Mouse (Mus musculus) embryonic facial prominence, embryonic 11.5 days (tissue): ENCODE measurements at regions not wholly inside any gene's neighbourhood (a gene's known extent, or its start where the extent isn't known, plus 50 kb on each side); places are given as distances from the start of the nearest gene placed in this dataset.
A peak's percentile ranks its signal among the peaks of the same experiment; 100 is the strongest.

Source experiments
- ATAC-seq: fragments of 200-750 bp; cut with Nextera tagmentation; replicated peaks from 2 replicates; pipeline ENCODE4 v1.8.0; 2017; ENCODE audit warnings: low read depth; ENCODE audit not compliant: insufficient number of reproducible peaks, low FRiP score, low TSS enrichment
- DNase-seq: peaks from one replicate; pipeline ENCODE4 v3.0.0-alpha.2; 2015; ENCODE audit warnings: low spot score
- H3K27ac ChIP-seq: fragments of 300-500 bp; sonication (generic); replicated peaks from 2 replicates; pipeline ENCODE4 v1.5.1; 2014; ENCODE audit warnings: mild to moderate bottlenecking, low read depth, low read length, control low read depth
- H3K27me3 ChIP-seq: fragments of 300-500 bp; sonication (generic); 2 replicates; pipeline ENCODE4 v1.6.1; 2014; ENCODE audit warnings: mild to moderate bottlenecking, low read length, moderate library complexity, mixed read lengths; ENCODE audit not compliant: control insufficient read depth, insufficient read depth
- H3K36me3 ChIP-seq: fragments of 300-500 bp; sonication (generic); replicated peaks from 2 replicates; pipeline ENCODE4 v1.6.1; 2014; ENCODE audit warnings: low read depth, mild to moderate bottlenecking, low read length, moderate library complexity, mixed read lengths; ENCODE audit not compliant: control insufficient read depth, insufficient read depth
- H3K4me1 ChIP-seq: fragments of 300-500 bp; sonication (generic); 2 replicates; pipeline ENCODE4 v1.6.1; 2014; ENCODE audit warnings: low read length, mixed read lengths; ENCODE audit not compliant: control insufficient read depth, insufficient read depth
- H3K4me2 ChIP-seq: fragments of 300-500 bp; sonication (generic); 2 replicates; pipeline ENCODE4 v1.6.1; 2014; ENCODE audit warnings: low read depth, mild to moderate bottlenecking, control low read depth, low read length, moderate library complexity
- H3K4me3 ChIP-seq: fragments of 300-500 bp; sonication (generic); 2 replicates; pipeline ENCODE4 v1.5.1; 2014; ENCODE audit warnings: low read depth, low read length, control low read depth
- H3K9ac ChIP-seq: fragments of 300-500 bp; sonication (generic); replicated peaks from 2 replicates; pipeline ENCODE4 v1.6.1; 2014; ENCODE audit warnings: mild to moderate bottlenecking, control low read depth, low read length
- H3K9me3 ChIP-seq: fragments of 300-500 bp; sonication (generic); replicated peaks from 2 replicates; pipeline ENCODE4 v1.6.1; 2016; ENCODE audit warnings: mild to moderate bottlenecking, low read length, inconsistent platforms, mixed read lengths; ENCODE audit not compliant: control insufficient read depth
- WGBS: fragments of 180-500 bp; shearing (Covaris S2); extraction: QIAGEN DNeasy Blood & Tissue Kit; methylation state at CpG from one replicate; pipeline ENCODE4 v1.1.7; 2014; 5-methylcytosine and 5-hydroxymethylcytosine counted together

- no peak overlapping the region for H3K9ac ChIP-seq
- H3K4me1 ChIP-seq = no peaks in the 10 kb centered on the region
- no peaks in the 10 kb centered on the region for H3K27me3 ChIP-seq
- no peak overlapping the region for H3K27ac ChIP-seq
- DNase-seq = no peak
- no peak for ATAC-seq
- H3K9me3 ChIP-seq = no peaks in the 10 kb centered on the region
- WGBS = 93% methylated on average over 7 of the region's 7 CpGs
- H3K4me3 ChIP-seq = no peak overlapping the region
- no peak overlapping the region for H3K4me2 ChIP-seq
- no peaks in the 10 kb centered on the region for H3K36me3 ChIP-seq
Observed at GRCm38 (mm10) chr14:99586029-99586428, 287.5 kb downstream of the Klf5 start.

- no peaks in the 10 kb centered on the region for H3K36me3 ChIP-seq
- H3K27ac ChIP-seq = no peak overlapping the region
- no peak overlapping the region for H3K4me3 ChIP-seq
- WGBS = 63% methylated on average over 13 of the region's 13 CpGs
- H3K27me3 ChIP-seq = no peaks in the 10 kb centered on the region
- H3K9me3 ChIP-seq = no peaks in the 10 kb centered on the region
- DNase-seq (peak; percentile 0), ATAC-seq (no peak)
- no peaks in the 10 kb centered on the region for H3K4me1 ChIP-seq
- no peak overlapping the region for H3K9ac ChIP-seq
- no peak overlapping the region for H3K4me2 ChIP-seq
Observed at GRCm38 (mm10) chr14:99590854-99591470, 292.5 kb downstream of the Klf5 start.

GRCm38 (mm10) chr14:99592922-99593321 is 294.4 kb downstream of the Klf5 start:
- WGBS = 76% methylated on average over 9 of the region's 9 CpGs
- no peak overlapping the region for H3K4me3 ChIP-seq
- ATAC-seq (no peak), DNase-seq (no peak)
- no peak overlapping the region for H3K9ac ChIP-seq
- H3K36me3 ChIP-seq = no peaks in the 10 kb centered on the region
- no peak overlapping the region for H3K27ac ChIP-seq
- no peaks in the 10 kb centered on the region for H3K27me3 ChIP-seq
- no peaks in the 10 kb centered on the region for H3K9me3 ChIP-seq
- H3K4me1 ChIP-seq = no peaks in the 10 kb centered on the region
- no peak overlapping the region for H3K4me2 ChIP-seq

GRCm38 (mm10) chr14:99593864-99594263 is 295.4 kb downstream of the Klf5 start:
- no peak overlapping the region for H3K9ac ChIP-seq
- H3K4me3 ChIP-seq = no peak overlapping the region
- no peaks in the 10 kb centered on the region for H3K4me1 ChIP-seq
- no peaks in the 10 kb centered on the region for H3K27me3 ChIP-seq
- H3K27ac ChIP-seq = no peak overlapping the region
- H3K36me3 ChIP-seq = no peaks in the 10 kb centered on the region
- H3K4me2 ChIP-seq = no peak overlapping the region
- WGBS = 29% methylated on average over 6 of the region's 6 CpGs
- no peak for DNase-seq
- ATAC-seq = no peak
- no peaks in the 10 kb centered on the region for H3K9me3 ChIP-seq

GRCm38 (mm10) chr14:99601900-99602299 is 303.4 kb downstream of the Klf5 start:
- 70% methylated on average over 5 of the region's 5 CpGs for WGBS
- no peaks in the 10 kb centered on the region for H3K4me1 ChIP-seq

GRCm38 (mm10) chr14:99603257-99603656 is 304.8 kb downstream of the Klf5 start:
- H3K27me3 ChIP-seq = no peaks in the 10 kb centered on the region
- no peaks in the 10 kb centered on the region for H3K9me3 ChIP-seq
- DNase-seq (peak; percentile 18), ATAC-seq (no peak)
- H3K27ac ChIP-seq = no peak overlapping the region
- no peak overlapping the region for H3K9ac ChIP-seq
- no peak overlapping the region for H3K4me2 ChIP-seq
- H3K4me1 ChIP-seq = no peaks in the 10 kb centered on the region
- H3K4me3 ChIP-seq = no peak overlapping the region
- 51% methylated on average over 2 of the region's 2 CpGs for WGBS
- no peaks in the 10 kb centered on the region for H3K36me3 ChIP-seq

More at GRCm38 (mm10) chr14:99601900-99602299, 303.4 kb downstream of the Klf5 start:
- no peak overlapping the region for H3K9ac ChIP-seq
- DNase-seq = no peak
- no peak overlapping the region for H3K27ac ChIP-seq
- H3K4me2 ChIP-seq = no peak overlapping the region
- no peak for ATAC-seq
- H3K4me3 ChIP-seq = no peak overlapping the region
- no peaks in the 10 kb centered on the region for H3K36me3 ChIP-seq
- H3K9me3 ChIP-seq = no peaks in the 10 kb centered on the region
- H3K27me3 ChIP-seq = no peaks in the 10 kb centered on the region

GRCm38 (mm10) chr14:99605351-99606100 is 307.0 kb downstream of the Klf5 start:
- Histone ChIP-seq H3K4me1 (no peaks in the 10 kb centered on the region), H3K4me3 (no peak overlapping the region), H3K27me3 (no peaks in the 10 kb centered on the region), H3K27ac (no peak overlapping the region), H3K9ac (no peak overlapping the region), H3K36me3 (no peaks in the 10 kb centered on the region), H3K9me3 (no peaks in the 10 kb centered on the region), H3K4me2 (no peak overlapping the region)
- 70% methylated on average over 6 of the region's 6 CpGs for WGBS
- ATAC-seq (no peak), DNase-seq (peak; percentile 66)

- no peak for DNase-seq
- no peak overlapping the region for H3K9ac ChIP-seq
- ATAC-seq = no peak
- no peaks in the 10 kb centered on the region for H3K4me1 ChIP-seq
- no peak overlapping the region for H3K4me3 ChIP-seq
- 94% methylated on average over 2 of the region's 2 CpGs for WGBS
- H3K27me3 ChIP-seq = no peaks in the 10 kb centered on the region
- no peak overlapping the region for H3K27ac ChIP-seq
- no peaks in the 10 kb centered on the region for H3K36me3 ChIP-seq
- H3K4me2 ChIP-seq = no peak overlapping the region
- no peaks in the 10 kb centered on the region for H3K9me3 ChIP-seq
Observed at GRCm38 (mm10) chr14:99609003-99609402, 310.5 kb downstream of the Klf5 start.
